Mouse (Mus musculus) hindbrain, embryonic 14.5 days (tissue): Measurements from ENCODE around the gene Zpr1. TPM values are rescaled to one million over a fixed set of nuclear protein-coding genes. Genes with fewer than 3 reads are reported as not detected.
"Not testable (repeated sequence)": the region's sequence is repeated elsewhere in the genome, so short reads cannot be mapped to it uniquely, and the experiment has no call there.

Source experiments
- ATAC-seq: fragments of 200-750 bp; cut with Nextera tagmentation; 2 replicates; pipeline ENCODE4 v1.8.0; 2017; ENCODE audit warnings: moderate number of reproducible peaks, mild to moderate bottlenecking, moderate TSS enrichment, moderate library complexity; ENCODE audit not compliant: low FRiP score
- DNase-seq: peaks from one replicate; pipeline ENCODE4 v3.0.0-alpha.2; 2015; ENCODE audit warnings: low spot score
- H3K27ac ChIP-seq: fragments of 300-500 bp; sonication (generic); 2 replicates; pipeline ENCODE4 v1.5.1; 2014; ENCODE audit warnings: mild to moderate bottlenecking, moderate library complexity
- H3K27me3 ChIP-seq: fragments of 300-500 bp; sonication (generic); 2 replicates; pipeline ENCODE4 v1.6.1; 2014; ENCODE audit warnings: mild to moderate bottlenecking, low read length, mixed read lengths; ENCODE audit not compliant: control insufficient read depth, insufficient read depth
- H3K36me3 ChIP-seq: fragments of 300-500 bp; sonication (generic); replicated peaks from 2 replicates; pipeline ENCODE4 v1.6.1; 2014; ENCODE audit not compliant: control insufficient read depth, insufficient read depth
- H3K4me1 ChIP-seq: fragments of 300-500 bp; sonication (generic); replicated peaks from 2 replicates; pipeline ENCODE4 v1.6.1; 2014; ENCODE audit warnings: antibody characterized with exemption, low read length, mixed read lengths; ENCODE audit not compliant: control insufficient read depth, insufficient read depth
- H3K4me2 ChIP-seq: fragments of 300-500 bp; sonication (generic); replicated peaks from 2 replicates; pipeline ENCODE4 v1.6.1; 2014; ENCODE audit warnings: mild to moderate bottlenecking, moderate library complexity
- H3K4me3 ChIP-seq: fragments of 300-500 bp; sonication (generic); replicated peaks from 2 replicates; pipeline ENCODE4 v1.5.1; 2014; ENCODE audit warnings: mild to moderate bottlenecking, low read length
- H3K9ac ChIP-seq: fragments of 300-500 bp; sonication (generic); 2 replicates; pipeline ENCODE4 v1.6.1; 2014
- H3K9me3 ChIP-seq: fragments of 300-500 bp; sonication (generic); 2 replicates; pipeline ENCODE4 v1.6.1; 2016; ENCODE audit warnings: low read length; ENCODE audit not compliant: control insufficient read depth
- WGBS: fragments of 180-500 bp; shearing (Covaris S2); extraction: QIAGEN DNeasy Blood & Tissue Kit; methylation state at CpG from one replicate; pipeline ENCODE4 v1.1.7; 2014; 5-methylcytosine and 5-hydroxymethylcytosine counted together
- polyA plus RNA-seq: library from polyadenylated mRNA; unstranded; fragments of >200 nt; fragmentation: Nextera tagmentation; extraction: Ambion mirVana; gene quantifications from 2 replicates; pipeline ENCODE4 v1.2.1, GENCODE M21; 2014

Zpr1 gene
- polyA plus RNA-seq, 1 experiment from 2014 or later, result 54.3 TPM

DNA sequence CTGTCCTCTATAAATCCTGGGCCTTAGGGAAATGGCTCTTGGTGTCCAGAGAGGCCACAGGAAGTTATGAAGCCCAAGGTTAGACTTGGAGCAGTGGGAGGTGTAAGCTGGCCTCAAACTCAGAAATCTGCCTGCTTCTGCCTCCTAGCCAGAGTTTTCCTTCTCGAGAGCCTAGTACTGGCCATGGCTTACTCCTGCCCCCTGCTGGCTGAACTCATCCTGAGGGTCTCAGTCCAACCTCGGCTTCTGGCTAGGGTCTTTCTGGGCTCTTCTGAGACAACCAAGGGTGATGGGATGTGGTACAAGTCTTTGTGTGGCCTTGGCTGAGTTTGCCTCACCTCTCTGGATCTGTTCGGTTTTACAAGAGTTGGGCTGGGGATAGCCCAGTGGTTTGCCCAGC, 45.1 kb downstream of the Zpr1 start:
- H3K4me3 ChIP-seq, result no peak overlapping the region
- H3K4me2 ChIP-seq, result no peak overlapping the region
- no peak for ATAC-seq
- 96% methylated on average over 3 of the region's 3 CpGs for WGBS
- H3K27ac ChIP-seq, result no peak overlapping the region
- no peaks in the 10 kb centered on the region for H3K27me3 ChIP-seq
- H3K4me1 ChIP-seq, result peaks cover 28% of the 10 kb centered on the region
- H3K9ac ChIP-seq, result no peak overlapping the region
- H3K9me3 ChIP-seq, result no peaks in the 10 kb centered on the region
- no peak for DNase-seq
- no peaks in the 10 kb centered on the region for H3K36me3 ChIP-seq

DNA sequence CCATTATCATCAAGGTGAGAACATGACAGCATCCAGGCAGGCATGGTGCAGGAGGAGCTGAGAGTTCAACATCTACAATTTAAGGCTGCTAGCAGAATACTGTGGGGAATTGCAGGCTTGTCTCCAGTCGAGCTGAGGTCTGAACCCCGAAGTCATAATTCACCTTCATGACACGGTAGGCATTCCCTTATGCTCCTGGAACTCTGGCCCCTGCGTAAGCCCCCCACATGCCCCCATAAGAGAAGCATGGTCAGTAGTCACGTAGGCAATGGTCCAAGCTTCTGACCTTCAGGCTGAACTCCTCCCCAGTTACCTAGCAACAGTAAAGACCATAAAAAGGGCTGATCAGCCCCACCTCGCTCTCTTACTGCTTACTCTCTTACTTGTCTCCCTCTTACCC, 47.0 kb downstream of the Zpr1 start, which contains the start of gene 4931429L15Rik:
TSS of gene 4931429L15Rik (minus strand) at position 101 of the 400 bp plus-strand sequence.
- H3K4me3 ChIP-seq, H3K27ac ChIP-seq, DNase-seq, ATAC-seq, H3K27me3 ChIP-seq, H3K36me3 ChIP-seq, H3K9ac ChIP-seq, H3K9me3 ChIP-seq, H3K4me2 ChIP-seq: not testable (repeated sequence)
- H3K4me1 ChIP-seq, result peaks cover 26% of the 10 kb centered on the region
- WGBS, result 87% methylated on average over 6 of the region's 6 CpGs

DNA sequence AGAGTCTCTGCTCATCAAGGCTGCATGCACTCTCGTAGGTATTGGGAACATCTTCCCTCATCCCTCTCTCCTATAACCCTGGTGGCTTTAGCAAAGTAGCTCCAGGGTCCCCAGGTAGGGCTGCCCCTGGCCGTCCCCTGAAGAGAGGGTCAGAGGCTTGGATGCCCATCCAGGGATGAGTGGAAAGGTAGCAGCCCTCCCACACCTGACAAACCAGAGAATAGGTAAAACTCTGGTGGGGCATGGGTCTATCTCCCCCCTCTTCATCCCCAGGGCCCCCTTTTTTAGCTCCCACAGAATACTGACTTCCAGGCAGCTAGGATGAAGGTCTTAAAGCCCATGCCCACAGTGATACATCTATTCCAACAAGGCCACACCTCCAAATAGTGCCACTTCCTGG, 47.6 kb downstream of the Zpr1 start:
- WGBS, result 94% methylated on average over 2 of the region's 2 CpGs

DNA sequence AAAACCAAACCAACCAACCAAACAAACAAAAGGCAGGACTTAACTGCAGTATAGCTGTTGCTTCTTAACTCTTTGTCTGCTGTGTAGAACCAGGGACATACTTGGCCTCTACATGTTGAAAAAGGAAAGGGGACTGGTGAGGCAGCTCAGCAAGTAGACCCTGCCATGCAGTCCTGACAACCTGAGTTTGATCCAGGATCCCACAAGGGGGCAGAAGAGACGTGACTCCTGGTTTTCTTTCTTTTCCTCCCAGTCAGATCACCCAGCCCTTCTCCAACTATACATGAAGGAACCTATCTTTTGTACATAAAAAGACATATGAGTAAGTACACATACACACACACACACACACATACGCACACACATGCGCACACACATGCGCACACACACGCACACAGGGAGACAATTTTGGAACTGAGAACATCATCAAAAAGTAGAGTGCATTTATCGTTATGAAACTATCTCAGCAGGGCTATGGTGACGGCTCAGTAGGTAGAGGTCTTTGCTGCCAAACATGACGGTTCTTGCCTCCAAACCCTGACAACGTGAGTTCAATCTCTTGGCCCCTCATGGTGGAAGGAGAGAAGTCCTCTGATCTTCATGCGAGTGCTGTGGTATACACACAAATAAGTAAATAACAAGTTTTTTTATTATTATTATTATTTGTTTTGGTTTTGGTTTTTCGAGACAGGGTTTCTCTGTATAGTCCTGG, 54.0 kb downstream of the Zpr1 start:
- H3K36me3 ChIP-seq, result no peaks in the 10 kb centered on the region
- H3K27ac ChIP-seq, result no peak overlapping the region
- no peaks in the 10 kb centered on the region for H3K9me3 ChIP-seq
- ATAC-seq (no peak), DNase-seq (no peak)
- WGBS, result 88% methylated on average over 11 of the region's 11 CpGs
- H3K4me2 ChIP-seq, result no peak overlapping the region
- no peaks in the 10 kb centered on the region for H3K27me3 ChIP-seq
- no peak overlapping the region for H3K9ac ChIP-seq
- peaks cover 29% of the 10 kb centered on the region for H3K4me1 ChIP-seq
- no peak overlapping the region for H3K4me3 ChIP-seq

More for the DNA sequence above, 47.6 kb downstream of the Zpr1 start:
- peaks cover 25% of the 10 kb centered on the region for H3K4me1 ChIP-seq
- DNase-seq (no peak), ATAC-seq (no peak)
- H3K9me3 ChIP-seq, result no peaks in the 10 kb centered on the region
- no peaks in the 10 kb centered on the region for H3K27me3 ChIP-seq
- H3K4me3 ChIP-seq, result no peak overlapping the region
- no peak overlapping the region for H3K4me2 ChIP-seq
- H3K9ac ChIP-seq, result no peak overlapping the region
- H3K27ac ChIP-seq, result no peak overlapping the region
- no peaks in the 10 kb centered on the region for H3K36me3 ChIP-seq

DNA sequence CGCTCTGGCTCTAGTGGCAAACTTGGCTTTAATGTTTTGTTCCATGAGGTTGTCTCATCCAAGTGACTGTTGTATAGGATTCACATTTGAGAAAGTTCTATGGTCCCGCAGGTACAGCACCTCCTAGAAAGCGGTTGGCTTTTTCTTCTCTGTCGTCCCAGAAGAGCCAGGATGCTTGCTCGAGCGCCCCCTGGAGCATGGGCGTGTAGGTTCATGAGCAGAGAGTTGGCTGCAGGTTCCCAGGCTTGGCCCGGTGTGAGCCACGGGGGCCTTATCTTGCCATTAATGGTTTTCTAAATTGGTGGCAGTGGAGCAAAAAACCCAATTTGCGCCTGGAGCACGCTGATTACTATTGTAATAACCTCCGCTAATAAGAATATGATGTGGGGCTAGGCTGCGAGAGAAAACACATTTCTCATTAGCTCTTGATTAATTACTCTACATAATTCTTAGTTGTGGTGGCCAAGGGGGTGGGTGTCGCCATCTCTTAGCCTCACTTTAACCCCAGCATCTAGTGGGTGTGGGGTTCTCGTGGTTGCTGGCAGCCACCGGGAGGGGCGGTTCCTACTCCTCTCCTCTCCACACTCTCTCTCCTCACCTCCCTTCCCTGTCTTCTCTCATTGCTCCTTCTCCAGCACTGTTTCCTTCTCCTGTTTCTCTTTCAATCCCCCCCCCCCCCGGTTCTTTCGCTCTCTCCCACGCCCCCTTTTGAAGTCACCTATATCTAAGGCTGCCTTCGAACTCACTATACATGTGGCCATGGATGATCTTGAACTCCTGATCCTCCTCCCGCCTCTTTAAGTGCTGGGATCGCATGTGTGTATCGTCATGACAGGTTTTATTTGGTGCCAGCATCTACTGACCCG, 55.1 kb downstream of the Zpr1 start:
- Histone ChIP-seq H3K27ac (peak overlapping the region; percentile 87), H3K4me2 (peak overlapping the region; percentile 50), H3K4me3 (no peak overlapping the region), H3K9ac (peak overlapping the region; percentile 61), H3K4me1 (peaks cover 22% of the 10 kb centered on the region), H3K9me3 (no peaks in the 10 kb centered on the region), H3K36me3 (no peaks in the 10 kb centered on the region), H3K27me3 (no peaks in the 10 kb centered on the region)
- DNase-seq, result peak; percentile 39
- 47% methylated on average over 25 of the region's 25 CpGs for WGBS
- 0 out of 2 replicates have a peak, but pooled peaks have one; percentile 18 for ATAC-seq

DNA sequence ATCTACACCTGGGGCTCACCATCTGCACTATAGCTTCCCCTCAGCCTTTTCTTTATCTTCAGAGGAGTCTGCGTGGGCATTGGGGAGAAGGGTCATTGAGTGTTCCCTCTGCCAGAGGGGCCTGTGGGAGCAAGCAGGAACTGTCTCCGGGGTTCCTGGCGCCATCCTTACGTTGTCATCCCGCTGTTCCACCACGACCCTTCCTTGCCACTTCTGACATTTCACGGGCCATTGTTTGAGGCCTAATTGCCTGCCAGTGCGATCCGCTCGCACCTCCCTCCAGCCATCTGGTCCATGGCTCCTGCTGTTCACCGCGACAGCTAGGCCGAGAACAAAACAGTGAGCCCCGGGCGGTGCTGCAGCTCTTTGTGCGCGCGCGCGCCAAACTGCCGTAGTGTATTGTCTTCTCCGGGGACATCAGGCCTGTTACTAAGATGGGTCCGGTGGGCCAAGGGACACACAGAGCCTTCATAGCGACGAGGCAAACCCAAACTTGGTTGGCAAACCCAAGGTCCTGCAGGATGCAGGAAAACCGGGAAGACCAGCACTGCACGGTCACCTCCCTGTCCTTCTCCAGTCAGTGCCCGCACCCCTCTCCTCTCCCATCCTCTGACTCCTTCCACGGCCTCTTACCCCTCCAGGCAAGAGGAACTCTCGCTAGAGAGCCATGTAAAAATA, 55.8 kb downstream of the Zpr1 start:
- H3K9me3 ChIP-seq, result no peaks in the 10 kb centered on the region
- 1% methylated on average over 30 of the region's 30 CpGs for WGBS
- peak; percentile 76 for DNase-seq
- H3K4me1 ChIP-seq, result peaks cover 21% of the 10 kb centered on the region
- ATAC-seq, result peak; percentile 68
- no peaks in the 10 kb centered on the region for H3K36me3 ChIP-seq
- peak overlapping the region; percentile 11 for H3K4me3 ChIP-seq
- peak overlapping the region; percentile 61 for H3K9ac ChIP-seq
- peak overlapping the region; percentile 50 for H3K4me2 ChIP-seq
- no peaks in the 10 kb centered on the region for H3K27me3 ChIP-seq
- peak overlapping the region; percentile 87 for H3K27ac ChIP-seq

DNA sequence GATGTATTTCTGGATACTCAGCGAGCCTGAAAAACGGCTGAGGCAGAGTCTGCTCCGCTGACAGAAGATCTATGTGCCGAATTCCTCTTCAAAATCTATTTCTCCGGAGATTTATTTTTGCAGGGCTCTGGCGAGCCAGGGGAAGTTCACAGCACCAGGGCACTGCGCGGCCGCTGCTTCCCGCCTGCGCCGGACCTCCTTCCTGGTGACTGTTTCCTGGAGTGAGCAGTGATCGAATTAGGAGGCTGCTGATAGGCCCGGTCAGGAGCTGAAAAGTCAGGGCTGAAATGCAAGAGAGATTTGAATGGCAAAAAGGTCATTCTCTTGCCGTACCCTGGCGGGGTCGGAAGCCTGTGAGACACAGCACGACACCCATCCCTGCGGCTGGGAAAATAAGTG, 56.4 kb downstream of the Zpr1 start:
- Histone ChIP-seq H3K27ac (peak overlapping the region; percentile 87), H3K9me3 (no peaks in the 10 kb centered on the region), H3K27me3 (no peaks in the 10 kb centered on the region), H3K4me2 (peak overlapping the region; percentile 50), H3K4me3 (peak overlapping the region; percentile 11), H3K9ac (peak overlapping the region; percentile 61), H3K4me1 (peaks cover 21% of the 10 kb centered on the region), H3K36me3 (no peaks in the 10 kb centered on the region)
- DNase-seq (no peak), ATAC-seq (no peak)
- WGBS, result 4% methylated on average over 19 of the region's 19 CpGs

DNA sequence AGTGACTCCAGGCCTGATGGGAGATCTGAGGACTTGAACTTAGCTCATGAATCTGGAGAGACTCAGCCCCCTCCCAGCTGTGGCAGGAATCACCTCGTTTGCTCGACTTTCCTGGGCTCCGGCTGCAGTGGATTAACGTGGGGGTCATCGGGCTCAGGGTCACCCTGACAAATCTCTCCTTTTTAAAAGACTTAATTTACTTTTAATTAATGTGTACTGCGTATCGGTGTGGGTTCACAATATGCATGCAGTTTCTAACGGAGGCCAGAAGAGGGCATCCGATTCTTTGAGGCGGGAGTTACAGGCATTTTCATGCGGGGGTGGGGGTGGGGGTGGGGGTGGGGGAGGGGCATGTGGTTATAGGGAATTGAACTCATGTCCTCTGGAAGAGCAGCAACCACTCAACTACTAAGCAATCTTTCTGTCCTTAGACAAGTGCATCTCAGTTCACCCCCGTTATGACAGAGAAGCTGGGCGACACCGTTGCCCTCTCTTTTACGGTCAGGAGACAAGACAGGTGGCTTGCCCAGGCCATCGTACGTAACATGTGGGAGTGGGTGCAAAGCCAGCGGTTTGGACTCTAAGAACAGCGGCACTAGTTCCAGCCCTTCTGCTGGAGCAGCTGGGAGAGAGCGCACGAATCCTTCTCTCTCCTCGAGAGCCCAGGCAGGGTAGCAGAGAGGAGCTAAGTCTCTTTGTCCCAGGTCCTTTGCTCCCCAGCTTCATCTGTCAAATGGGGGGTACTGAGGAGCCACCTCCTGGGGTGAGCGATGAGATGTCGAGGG, 57.1 kb downstream of the Zpr1 start:
- no peaks in the 10 kb centered on the region for H3K9me3 ChIP-seq
- H3K36me3 ChIP-seq, result no peaks in the 10 kb centered on the region
- H3K4me2 ChIP-seq, result peak overlapping the region; percentile 50; the same call in 1 of the 2 replicates
- ATAC-seq (no peak), DNase-seq (no peak)
- H3K4me1 ChIP-seq, result peaks cover 21% of the 10 kb centered on the region
- H3K4me3 ChIP-seq, result no peak overlapping the region
- no peak overlapping the region for H3K9ac ChIP-seq
- 14% methylated on average over 24 of the region's 24 CpGs for WGBS
- H3K27ac ChIP-seq, result 0 out of 2 replicates have a peak overlapping the region, but pooled peaks have one; percentile 87
- H3K27me3 ChIP-seq, result no peaks in the 10 kb centered on the region
